Mouse (Mus musculus) bone marrow, adult 2 months (tissue): ENCODE data around the gene Napa.

ENCODE experiments used
- CTCF ChIP-seq: fragments of 200-500 bp; IDR thresholded peaks from 2 replicates; pipeline ENCODE4 v1.5.1; 2011; ENCODE audit warnings: low read length, control low read depth; ENCODE audit not compliant: control insufficient read depth, insufficient read depth
- POLR2A ChIP-seq: fragments of 200-500 bp; IDR thresholded peaks from 2 replicates; pipeline ENCODE4 v1.6.1; 2011; ENCODE audit warnings: low read depth, mild to moderate bottlenecking, control low read depth, low read length, borderline replicate concordance; ENCODE audit not compliant: control insufficient read depth

GRCm38 (mm10) chr7:16160702-16161101 lies 62.4 kb downstream of the Napa start:
- TF ChIP-seq CTCF: no peak
- no peak for TF ChIP-seq POLR2A
